Mouse (Mus musculus) adrenal gland, postnatal 25 days (tissue): ENCODE measurements around the gene Wasf3. TPM values are rescaled to one million over a fixed set of nuclear protein-coding genes. Genes with fewer than 3 reads are reported as not detected.
"Not testable (repeated sequence)": the region's sequence is repeated elsewhere in the genome, so short reads cannot be mapped to it uniquely, and the experiment has no call there.

Experiments
- DNase-seq: peaks from one replicate; pipeline ENCODE4 v3.0.0; 2021; ENCODE audit warnings: mixed read lengths
- total RNA-seq: library from RNA; stranded (reverse); gene quantifications from 2 replicates; pipeline ENCODE4 v1.2.3, GENCODE M21; 2021

Wasf3 gene
- total RNA-seq, 1 experiment from 2014 or later, result 36.9 TPM

- no peak for DNase-seq
Measured at GRCm38 (mm10) chr5:146446633-146447032, 61.8 kb downstream of the Wasf3 start.

- DNase-seq, result no peak
Measured at GRCm38 (mm10) chr5:146451592-146452254, 66.9 kb downstream of the Wasf3 start.

- DNase-seq, result no peak
Measured at GRCm38 (mm10) chr5:146453556-146453955, 68.8 kb downstream of the Wasf3 start.

- no peak for DNase-seq
Measured at GRCm38 (mm10) chr5:146461612-146462011, 76.8 kb downstream of the Wasf3 start.

- DNase-seq, result no peak
Measured at GRCm38 (mm10) chr5:146466663-146467062, 81.9 kb downstream of the Wasf3 start.

- no peak for DNase-seq
Measured at GRCm38 (mm10) chr5:146468311-146468710, 83.5 kb downstream of the Wasf3 start.

GRCm38 (mm10) chr5:146470821-146471220 lies 86.0 kb downstream of the Wasf3 start:
- DNase-seq, result no peak

GRCm38 (mm10) chr5:146471311-146471710 lies 86.5 kb downstream of the Wasf3 start:
- DNase-seq, result no peak

- DNase-seq, result peak; percentile 61
Measured at GRCm38 (mm10) chr5:146471821-146472220, 87.0 kb downstream of the Wasf3 start.

GRCm38 (mm10) chr5:146479564-146479963 lies 94.8 kb downstream of the Wasf3 start:
- peak; percentile 33 for DNase-seq

- not testable (repeated sequence) for DNase-seq
Measured at GRCm38 (mm10) chr5:146481665-146482064, 96.9 kb downstream of the Wasf3 start, which contains the start of gene Gm6408. Gm6408 (plus strand) TSS chr5:146481965.

GRCm38 (mm10) chr5:146488959-146489358 lies 104.2 kb downstream of the Wasf3 start:
- peak; percentile 41 for DNase-seq

GRCm38 (mm10) chr5:146491063-146491462 lies 106.3 kb downstream of the Wasf3 start, which contains the start of gene Gm6370:
Gm6370 (plus strand) TSS chr5:146491363.
- not testable (repeated sequence) for DNase-seq

GRCm38 (mm10) chr5:146502099-146502498 lies 117.3 kb downstream of the Wasf3 start, which contains the start of gene 4930449I24Rik:
4930449I24Rik (plus strand) TSS chr5:146502399.
- DNase-seq, result not testable (repeated sequence)

GRCm38 (mm10) chr5:146513823-146514222 lies 129.0 kb downstream of the Wasf3 start, which contains the start of gene Gm3402:
Gm3402 (plus strand) TSS chr5:146514123.
- DNase-seq, result not testable (repeated sequence)

Other genes starting within 250 kb of the Wasf3 start
- not detected in 2 replicates for gene Gm5565, start 224.4 kb upstream of the Wasf3 start, total RNA-seq
- gene Gm6309, start 214.3 kb upstream of the Wasf3 start, total RNA-seq, result not detected in 2 replicates
- gene 1700001J03Rik, start 199.7 kb upstream of the Wasf3 start, total RNA-seq, result 2.1 TPM in 1 of 2 replicates, not detected in the other
- gene Rnf6, start 163.4 kb upstream of the Wasf3 start, total RNA-seq, result 69.2 and 69.8 TPM in 2 replicates
- gene Cdk8, start 153.8 kb upstream of the Wasf3 start, total RNA-seq, result 107 and 135 TPM in 2 replicates
- not detected in 2 replicates for gene Gm6408, start 97.0 kb downstream of the Wasf3 start, total RNA-seq
- not detected in 2 replicates for gene Gm6370, start 106.4 kb downstream of the Wasf3 start, total RNA-seq
- not detected in 2 replicates for gene 4930449I24Rik, start 117.4 kb downstream of the Wasf3 start, total RNA-seq
- gene Gm3402, start 129.1 kb downstream of the Wasf3 start, total RNA-seq, result not detected in 2 replicates
- not detected in 2 replicates for gene Gm3404, start 140.8 kb downstream of the Wasf3 start, total RNA-seq
- not detected in 2 replicates for gene Gm3409, start 152.7 kb downstream of the Wasf3 start, total RNA-seq
- not detected in 2 replicates for gene Gm3415, start 171.2 kb downstream of the Wasf3 start, total RNA-seq
- gene Gpr12, start 200.3 kb downstream of the Wasf3 start, total RNA-seq, result not detected in 2 replicates